Mouse (Mus musculus): ENCODE measurements at regions not wholly inside any gene's neighbourhood (a gene's known extent, or its start where the extent isn't known, plus 50 kb on each side); places are given as distances from the start of the nearest gene placed in this dataset.

GRCm38 (mm10) chr1:83587258-83587657 lies 179.3 kb upstream of the Sphkap start:
- no peak for TF ChIP-seq EP300 (IDR thresholded peaks at IDR 0.05; ENCODE audit: low read depth)
- no peak for TF ChIP-seq CTCF (IDR thresholded peaks at IDR 0.05; ENCODE audit: low read depth)

Data from heart, postnatal 0 days (tissue).